Mouse (Mus musculus) left cerebral cortex, adult 11 months (tissue): ENCODE measurements around the gene Dvl3.

Experiments used
- DNase-seq: peaks from one replicate; pipeline ENCODE4 v3.0.0; 2022; ENCODE audit warnings: low spot score

Gene Dvl3

DNA sequence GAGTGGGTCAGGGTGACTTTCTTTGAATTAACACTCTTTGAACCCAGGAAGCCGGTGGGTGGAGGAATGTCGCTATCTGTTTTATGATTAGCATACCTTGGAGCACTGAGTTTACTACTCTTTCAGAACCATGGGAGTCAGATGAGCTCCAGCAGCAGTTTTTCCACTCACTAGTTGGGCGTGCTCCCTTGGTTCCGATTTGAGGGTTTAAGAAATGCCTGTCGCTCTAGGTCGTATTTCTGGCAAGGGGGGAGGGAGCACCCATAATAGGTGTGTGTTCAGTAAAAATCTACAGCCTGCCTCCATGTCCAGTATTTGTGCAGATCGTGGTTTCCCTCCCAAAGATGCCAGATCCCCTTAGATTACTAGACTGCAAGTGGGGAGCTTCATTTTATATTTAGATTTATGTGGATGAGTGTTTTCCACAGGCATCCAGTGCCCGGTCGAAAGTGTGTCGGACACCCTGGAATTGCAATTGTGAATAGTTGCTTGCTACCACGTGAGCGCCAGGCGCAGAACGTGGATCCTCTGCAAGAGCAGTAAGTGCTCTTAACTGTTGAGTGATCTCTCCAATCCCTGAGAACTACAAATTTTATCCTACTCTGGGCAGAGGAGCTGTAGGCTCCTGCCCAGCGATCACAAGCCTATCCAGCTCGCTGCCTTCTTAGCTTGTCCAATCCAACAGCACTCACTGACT lies 18.7 kb upstream of the Dvl3 start:
- DNase-seq, result no peak

DNA sequence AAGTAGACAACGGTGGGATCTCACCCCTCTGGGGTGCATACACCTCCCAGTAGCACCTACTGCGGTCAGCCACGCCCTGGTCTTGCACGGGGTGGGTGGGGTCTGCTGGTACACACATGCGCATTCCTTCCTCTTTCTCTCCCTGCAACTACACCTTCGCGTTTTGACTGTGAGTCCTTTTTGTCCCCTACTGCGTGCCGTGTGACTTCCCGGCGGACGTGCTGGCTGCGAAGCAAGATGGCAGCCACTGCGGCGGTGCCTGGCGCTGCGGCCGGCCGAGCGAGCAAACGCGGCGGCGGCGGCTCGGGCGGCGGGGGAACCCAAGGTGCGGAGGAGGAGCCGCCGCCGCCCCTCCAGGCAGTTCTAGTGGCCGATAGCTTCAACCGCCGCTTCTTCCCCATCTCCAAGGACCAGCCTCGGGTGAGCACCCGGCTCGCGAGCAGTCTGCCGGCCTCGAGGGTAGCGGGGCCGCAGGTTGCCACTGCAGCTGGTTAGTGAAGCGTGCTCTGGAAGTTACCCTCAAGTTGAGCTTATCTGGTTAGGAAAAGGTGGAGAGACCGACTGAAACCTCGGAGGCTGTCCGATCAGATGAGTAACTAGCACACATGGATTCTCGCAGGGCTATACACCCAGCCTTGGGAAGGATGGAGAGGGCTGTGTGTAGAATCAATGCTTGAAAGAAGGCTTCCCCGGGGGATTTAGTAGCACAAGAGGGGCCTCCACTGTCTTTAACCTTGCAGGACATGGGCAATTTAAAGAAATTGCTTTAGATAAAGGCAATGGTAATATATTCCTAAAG lies 17.9 kb upstream of the Dvl3 start, which contains the start of gene Eif2b5:
TSS of gene Eif2b5 (plus strand) at position 141 of the 799 bp plus-strand sequence.
- DNase-seq, result peak; percentile 92

DNA sequence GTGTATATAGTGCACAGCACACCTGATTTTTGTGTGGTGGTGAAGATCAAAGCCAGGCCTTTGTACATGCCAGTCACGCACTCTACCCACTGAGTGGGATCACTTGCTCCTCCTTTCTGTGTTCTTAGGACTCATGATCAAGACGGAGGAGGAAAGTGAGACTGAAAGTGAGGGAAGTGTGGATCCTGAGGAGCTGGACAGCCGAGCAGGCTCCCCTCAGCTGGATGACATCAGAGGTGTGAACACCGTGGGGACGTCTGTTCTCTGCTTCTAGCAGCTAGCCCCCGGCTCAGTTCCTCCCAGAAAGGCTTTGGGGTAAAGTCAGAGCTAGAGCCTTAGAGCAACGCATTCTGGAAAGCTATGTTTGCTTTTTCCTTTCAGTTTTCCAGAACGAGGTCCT lies 10.8 kb upstream of the Dvl3 start:
- no peak for DNase-seq

- no peak for DNase-seq
Observed at GRCm38 (mm10) chr16:20509349-20509748, 7.4 kb upstream of the Dvl3 start.

GRCm38 (mm10) chr16:20511277-20511847 lies 5.4 kb upstream of the Dvl3 start:
- no peak for DNase-seq

DNA sequence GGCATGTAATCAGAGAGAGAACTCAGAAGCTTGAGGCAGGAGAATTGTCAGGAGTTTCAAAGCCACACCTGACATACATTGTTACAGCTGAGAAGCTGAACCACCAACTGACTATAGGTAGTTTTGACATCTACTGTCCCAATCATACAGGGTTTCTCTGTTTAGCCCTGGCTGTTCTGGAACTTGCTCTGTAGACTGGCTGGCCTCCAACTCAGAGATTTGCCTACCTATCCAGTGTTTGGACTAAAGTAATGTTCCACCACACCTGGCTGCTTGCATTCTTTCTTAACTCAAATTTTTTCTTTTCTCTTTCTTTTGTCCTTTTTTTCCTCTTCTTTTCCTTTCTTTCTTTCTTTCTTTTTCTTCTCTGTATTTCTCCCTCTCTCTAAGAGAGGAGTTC lies 750 bp upstream of the Dvl3 start:
- DNase-seq, result no peak

DNA sequence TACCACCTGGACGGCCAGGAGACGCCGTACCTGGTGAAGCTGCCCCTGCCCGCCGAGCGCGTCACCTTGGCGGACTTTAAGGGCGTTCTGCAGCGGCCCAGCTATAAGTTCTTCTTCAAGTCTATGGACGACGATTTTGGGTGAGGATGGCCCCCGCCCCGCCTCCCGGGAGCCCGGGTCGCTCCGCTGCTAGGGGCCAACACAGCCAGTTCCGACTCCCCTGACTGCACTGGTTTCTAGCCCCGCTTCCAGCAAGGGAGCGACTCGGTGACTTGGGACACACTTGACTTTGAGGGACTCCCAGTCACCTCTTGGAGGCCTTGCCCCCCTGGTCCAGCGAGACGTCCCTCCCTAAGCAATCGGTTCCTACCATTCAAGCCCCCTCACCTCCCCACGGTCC lies 434 bp downstream of the Dvl3 start:
- no peak for DNase-seq

- no peak for DNase-seq
Observed at GRCm38 (mm10) chr16:20517701-20518374, 1.1 kb downstream of the Dvl3 start.

DNA sequence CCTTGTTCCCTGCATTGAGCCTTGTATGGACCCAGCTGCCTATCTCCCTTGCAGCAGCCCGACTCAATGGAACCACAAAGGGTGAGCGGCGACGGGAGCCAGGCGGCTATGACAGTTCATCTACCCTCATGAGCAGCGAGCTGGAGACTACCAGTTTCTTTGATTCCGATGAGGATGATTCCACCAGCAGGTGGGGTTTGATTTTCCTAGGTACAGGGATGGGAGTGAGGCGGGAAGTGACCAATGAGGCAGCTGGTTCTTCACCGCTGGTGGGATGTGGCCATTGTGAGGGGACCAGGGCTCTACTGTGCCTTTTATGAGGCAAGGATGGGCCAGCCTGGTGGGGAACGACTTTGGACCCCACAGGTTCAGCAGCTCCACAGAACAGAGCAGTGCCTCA lies 7.1 kb downstream of the Dvl3 start:
- no peak for DNase-seq

GRCm38 (mm10) chr16:20528779-20529178 lies 12.0 kb downstream of the Dvl3 start:
- DNase-seq, result no peak

DNA sequence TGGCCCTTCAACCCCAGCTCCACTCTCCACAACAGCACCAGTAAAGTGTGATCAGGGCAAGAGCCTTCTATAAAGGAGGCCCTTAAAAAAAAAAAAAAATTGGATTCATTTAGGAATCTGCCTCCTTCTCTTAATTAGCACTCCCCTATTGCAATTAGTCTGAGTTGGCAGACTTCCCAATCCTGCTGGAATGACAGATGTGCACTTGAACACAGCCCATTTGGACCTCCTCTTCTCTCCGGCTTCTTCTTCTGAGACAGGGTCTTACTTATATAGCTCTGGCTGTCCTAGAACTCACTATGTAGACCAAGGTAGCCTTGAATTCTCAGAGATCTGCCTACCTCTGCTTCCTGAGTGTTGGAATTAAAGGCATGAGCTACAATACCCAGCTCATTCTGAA lies 12.6 kb downstream of the Dvl3 start:
- no peak for DNase-seq

- DNase-seq, result no peak
Observed at GRCm38 (mm10) chr16:20530941-20531340, 14.2 kb downstream of the Dvl3 start.

DNA sequence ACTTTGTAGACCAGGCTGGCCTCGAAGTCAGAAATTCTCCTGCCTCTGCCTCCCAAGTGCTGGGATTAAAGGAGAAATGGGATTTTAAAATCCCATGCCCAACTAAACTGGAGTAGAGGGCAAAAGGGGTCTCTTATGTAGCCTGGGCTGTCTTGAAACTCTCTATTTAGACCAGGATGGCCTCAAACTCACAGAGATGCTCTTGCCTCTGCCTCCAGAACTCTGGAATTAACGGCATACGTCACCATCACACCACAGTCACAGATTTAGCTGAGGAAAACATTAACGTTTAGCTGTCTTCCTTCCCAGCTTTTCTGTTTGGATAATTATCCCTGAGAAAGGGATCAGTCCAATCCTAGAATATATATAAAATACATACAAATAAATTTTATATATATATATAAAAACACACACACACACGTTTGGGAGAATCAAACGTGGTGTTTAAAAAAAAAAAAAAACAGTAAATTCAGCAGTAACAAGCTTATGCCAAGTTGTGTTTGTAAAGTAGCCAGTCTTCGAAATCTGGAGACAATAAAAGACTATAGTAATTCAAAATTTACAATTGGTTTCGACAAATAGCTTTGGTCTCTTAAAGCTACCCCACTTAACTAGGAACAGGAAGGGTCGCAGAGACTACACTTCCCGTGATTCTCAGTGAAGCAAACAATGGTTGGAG lies 18.0 kb downstream of the Dvl3 start:
- no peak for DNase-seq

DNA sequence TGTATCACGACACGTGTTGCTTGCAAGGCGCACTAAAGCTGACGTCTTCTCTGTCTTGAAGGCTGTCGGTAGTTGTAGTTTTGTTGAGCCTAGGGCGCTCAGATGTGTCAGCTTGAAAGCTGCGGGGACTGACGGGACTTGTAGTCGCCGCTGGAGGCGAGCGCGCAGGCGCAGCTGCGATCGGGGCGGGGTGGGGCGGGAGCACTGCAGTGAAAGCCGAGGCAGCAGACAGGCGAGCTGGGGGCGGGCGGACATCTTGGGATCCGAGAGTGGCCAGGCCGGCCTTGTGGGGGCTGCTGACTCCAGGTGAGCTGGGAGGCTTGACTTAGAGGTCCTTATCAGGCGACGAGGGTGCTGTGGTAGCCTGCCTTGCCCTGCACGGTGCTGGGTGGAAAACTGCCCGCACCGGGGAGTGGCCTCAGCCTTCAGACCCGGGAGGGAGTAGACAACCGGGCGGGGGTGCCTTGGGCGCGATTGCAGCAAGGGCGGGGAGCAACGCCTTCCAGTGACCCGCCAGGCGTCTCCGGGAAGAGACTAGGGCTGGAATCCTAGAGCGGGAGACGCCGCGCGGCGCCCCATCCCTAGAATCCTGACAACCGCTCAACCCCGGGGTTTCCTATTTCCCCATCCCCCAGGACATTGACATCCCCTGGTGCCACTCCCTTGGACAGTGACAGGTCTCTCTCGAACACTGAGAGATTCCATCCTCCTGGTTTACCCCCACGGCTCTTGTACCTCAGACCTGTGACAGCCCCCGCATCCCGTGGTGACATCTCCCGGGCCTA lies 18.7 kb downstream of the Dvl3 start, which contains the start of gene Ap2m1:
TSS of gene Ap2m1 (plus strand) at position 183 of the 785 bp plus-strand sequence.
- DNase-seq, result peak; percentile 98

GRCm38 (mm10) chr16:20536081-20536665 lies 19.4 kb downstream of the Dvl3 start:
- no peak for DNase-seq

- DNase-seq, result no peak
Observed at GRCm38 (mm10) chr16:20537071-20537471, 20.3 kb downstream of the Dvl3 start.

DNA sequence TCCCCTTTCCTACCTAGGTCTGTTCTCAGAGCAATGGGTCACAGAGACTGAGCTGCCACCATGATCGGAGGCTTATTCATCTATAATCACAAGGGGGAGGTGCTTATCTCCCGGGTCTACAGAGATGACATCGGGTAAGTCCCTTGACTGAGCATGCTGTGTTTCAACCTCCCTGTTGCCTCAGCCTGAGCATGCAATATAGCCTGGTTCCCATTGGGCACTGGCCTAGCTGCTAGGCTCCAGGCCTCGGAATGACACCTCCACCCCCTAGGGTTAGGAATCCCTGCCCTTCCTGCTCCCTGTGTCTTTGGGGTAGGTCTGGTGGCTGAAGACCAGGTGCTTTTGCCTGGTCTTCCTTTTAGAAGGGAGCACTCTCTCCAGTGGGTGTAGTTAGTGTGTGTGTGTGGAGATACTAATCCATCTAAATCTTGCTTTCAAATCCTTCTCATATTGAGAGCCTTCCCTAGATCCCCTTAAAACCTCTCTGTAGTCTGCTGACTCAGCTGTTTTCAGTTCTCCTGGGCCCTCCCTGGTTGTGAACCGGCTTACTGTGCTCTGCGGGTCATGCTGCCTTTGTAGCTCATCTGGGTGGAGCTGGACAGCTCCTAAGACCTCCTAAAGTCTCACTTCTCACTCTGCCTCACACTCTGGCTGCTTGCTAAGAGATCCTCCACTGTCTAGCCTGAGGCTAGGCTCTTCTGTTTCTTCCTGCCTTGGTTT lies 21.0 kb downstream of the Dvl3 start:
- no peak for DNase-seq

- DNase-seq, result no peak
Observed at GRCm38 (mm10) chr16:20539649-20540048, 22.9 kb downstream of the Dvl3 start.

DNA sequence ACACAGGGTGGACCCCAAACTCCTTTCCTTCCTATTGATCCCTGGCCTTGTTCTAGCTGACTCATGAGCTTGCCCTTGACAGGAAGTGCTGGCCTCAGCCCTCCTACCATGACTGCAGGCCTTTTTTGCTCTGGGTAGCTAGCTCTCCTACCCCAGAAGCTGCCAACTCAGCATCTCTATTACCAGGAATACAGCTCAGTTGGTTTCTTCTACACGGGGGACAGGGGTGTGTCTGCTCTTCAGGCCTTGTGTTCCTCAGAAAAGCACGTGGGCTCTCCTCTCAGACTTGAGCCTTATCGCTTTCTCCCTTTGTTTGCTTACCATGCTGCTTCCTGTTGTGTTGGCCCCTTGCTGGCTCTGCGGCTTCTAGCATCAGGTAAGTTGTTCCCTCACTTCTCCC lies 23.7 kb downstream of the Dvl3 start:
- DNase-seq, result no peak

GRCm38 (mm10) chr16:20545696-20546095 lies 28.9 kb downstream of the Dvl3 start:
- DNase-seq, result no peak
